Mouse (Mus musculus) forebrain, embryonic 13.5 days (tissue): Measurements from ENCODE around the gene Magoh. TPM values are rescaled to one million over a fixed set of nuclear protein-coding genes. Genes with fewer than 3 reads are reported as not detected.

Experiments used
- ATAC-seq: fragments of 200-750 bp; cut with Nextera tagmentation; 2 replicates; pipeline ENCODE4 v1.8.0; 2017
- H3K27ac ChIP-seq: fragments of 300-500 bp; sonication (generic); 2 replicates; pipeline ENCODE4 v1.5.1; 2015; ENCODE audit warnings: inconsistent platforms, mild to moderate bottlenecking, moderate library complexity
- H3K27me3 ChIP-seq: fragments of 300-500 bp; sonication (generic); 2 replicates; pipeline ENCODE4 v1.6.1; 2015; ENCODE audit warnings: mild to moderate bottlenecking, inconsistent platforms
- H3K36me3 ChIP-seq: fragments of 300-500 bp; sonication (generic); 2 replicates; pipeline ENCODE4 v1.6.1; 2015; ENCODE audit warnings: mild to moderate bottlenecking, inconsistent platforms; ENCODE audit not compliant: poor library complexity, severe bottlenecking
- H3K4me1 ChIP-seq: fragments of 300-500 bp; sonication (generic); 2 replicates; pipeline ENCODE4 v1.6.1; 2015; ENCODE audit warnings: inconsistent platforms
- H3K4me2 ChIP-seq: fragments of 300-500 bp; sonication (generic); 2 replicates; pipeline ENCODE4 v1.6.1; 2015; ENCODE audit warnings: inconsistent platforms, mild to moderate bottlenecking, moderate library complexity
- H3K4me3 ChIP-seq: fragments of 300-500 bp; sonication (generic); 2 replicates; pipeline ENCODE4 v1.5.1; 2015; ENCODE audit warnings: mild to moderate bottlenecking, inconsistent platforms
- H3K9ac ChIP-seq: fragments of 300-500 bp; sonication (generic); 2 replicates; pipeline ENCODE4 v1.6.1; 2015; ENCODE audit warnings: mild to moderate bottlenecking, inconsistent platforms
- H3K9me3 ChIP-seq: fragments of 300-500 bp; sonication (generic); replicated peaks from 2 replicates; pipeline ENCODE4 v1.6.1; 2016; ENCODE audit warnings: inconsistent platforms
- WGBS: fragments of 180-500 bp; shearing (Covaris S2); methylation state at CpG from one replicate; pipeline ENCODE4 v1.1.7; 2015; 5-methylcytosine and 5-hydroxymethylcytosine counted together
- polyA plus RNA-seq: library from polyadenylated mRNA; unstranded; fragments of >200 nt; fragmentation: Nextera tagmentation; extraction: Ambion mirVana; gene quantifications from 2 replicates; pipeline ENCODE4 v1.2.1, GENCODE M21; 2015

The Magoh gene
- polyA plus RNA-seq, 1 experiment from 2014 or later: 224 TPM

DNA sequence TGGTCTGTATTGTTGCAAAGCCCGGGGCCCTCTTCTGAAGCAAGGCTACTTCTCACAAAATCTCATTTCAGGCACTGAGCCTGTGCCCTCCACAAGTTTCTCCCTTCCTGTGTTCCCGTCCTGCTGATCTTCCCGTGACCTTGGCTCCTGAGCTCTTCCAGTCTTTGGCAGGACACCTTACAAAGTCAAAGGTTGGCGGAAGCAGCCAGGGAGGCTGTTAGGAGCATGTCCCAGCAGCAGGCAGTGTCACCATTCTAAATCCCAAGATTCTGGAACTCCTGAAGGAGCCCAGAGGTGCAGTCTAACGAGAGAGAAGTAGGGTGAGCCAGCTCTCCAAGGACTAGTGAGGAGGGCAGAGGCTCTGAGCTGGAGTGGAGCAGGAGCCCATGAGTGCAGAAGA lies 31.0 kb upstream of the Magoh start:
- Histone ChIP-seq H3K27ac (no peak overlapping the region), H3K36me3 (peaks cover 88% of the 10 kb centered on the region), H3K27me3 (peaks cover 13% of the 10 kb centered on the region), H3K4me1 (peaks cover 29% of the 10 kb centered on the region), H3K9ac (no peak overlapping the region), H3K4me3 (no peak overlapping the region), H3K4me2 (no peak overlapping the region), H3K9me3 (no peaks in the 10 kb centered on the region)
- WGBS: 84% methylated on average over 5 of the region's 5 CpGs
- ATAC-seq: no peak

DNA sequence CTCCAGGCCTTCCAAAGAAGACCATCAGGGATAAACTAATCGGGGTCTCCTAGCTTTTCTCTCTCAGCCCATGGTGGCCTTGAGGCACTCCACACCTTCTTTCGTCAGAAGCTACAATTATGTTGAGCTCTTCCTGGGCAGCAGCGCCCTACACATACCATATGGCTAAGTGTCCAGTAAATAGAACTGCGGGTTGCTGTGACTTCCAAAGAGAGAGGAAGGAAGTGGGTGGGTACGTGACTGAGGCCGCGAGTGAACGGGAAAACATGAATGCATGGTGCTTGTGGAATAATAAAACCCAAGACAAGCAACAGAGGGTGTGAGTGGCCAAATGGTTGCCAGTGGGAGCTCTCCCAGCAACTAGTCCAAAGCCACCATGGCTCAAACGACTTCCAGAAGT lies 29.9 kb upstream of the Magoh start:
- Histone ChIP-seq H3K4me1 (peaks cover 21% of the 10 kb centered on the region), H3K27me3 (peaks cover 13% of the 10 kb centered on the region), H3K36me3 (peaks cover 93% of the 10 kb centered on the region), H3K27ac (no peak overlapping the region), H3K9ac (no peak overlapping the region), H3K9me3 (no peaks in the 10 kb centered on the region), H3K4me2 (no peak overlapping the region), H3K4me3 (no peak overlapping the region)
- WGBS: 90% methylated on average over 9 of the region's 9 CpGs
- no peak for ATAC-seq

DNA sequence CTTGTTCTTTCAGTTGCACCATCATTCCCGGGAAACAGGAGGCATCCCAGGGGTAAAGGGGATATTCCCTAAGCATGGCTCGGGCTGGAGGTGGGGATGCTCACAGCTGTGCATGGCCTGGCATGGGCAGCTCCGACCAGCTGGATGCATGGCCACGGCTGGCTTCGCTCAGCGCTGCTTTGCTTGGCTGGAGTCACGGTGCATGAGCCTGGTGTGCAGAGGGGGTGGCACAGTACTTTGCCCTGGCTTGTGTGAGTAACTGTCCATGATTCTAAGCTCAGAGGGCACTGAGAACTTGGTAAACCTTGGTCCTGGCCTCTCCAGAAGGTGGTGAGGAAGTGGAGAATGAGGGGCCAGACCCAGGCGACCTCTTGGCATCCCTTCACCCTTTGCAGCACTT lies 29.5 kb upstream of the Magoh start:
- H3K4me3 ChIP-seq: no peak overlapping the region
- ATAC-seq: no peak

DNA sequence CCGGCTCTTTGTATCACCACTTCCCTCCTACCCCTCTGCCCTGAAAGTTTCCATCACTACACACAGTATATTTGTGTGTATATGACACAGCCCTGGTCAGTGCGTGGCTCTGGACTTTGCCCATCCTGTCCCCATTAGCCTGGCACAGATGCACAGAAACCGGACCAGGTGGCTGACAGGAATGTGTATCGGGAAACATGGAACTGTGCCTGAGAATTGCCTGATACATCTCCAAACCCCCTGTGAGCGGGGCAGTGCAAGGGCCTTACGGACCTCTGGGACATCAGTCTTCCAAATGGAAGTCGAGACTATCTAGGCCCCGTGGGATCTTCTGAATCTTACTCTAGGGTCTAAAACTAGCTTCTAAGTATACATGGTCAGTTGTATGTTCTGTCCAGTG lies 26.2 kb upstream of the Magoh start:
- H3K9me3 ChIP-seq: no peaks in the 10 kb centered on the region
- 96% methylated on average over 8 of the region's 8 CpGs for WGBS
- H3K27ac ChIP-seq: no peak overlapping the region
- no peak overlapping the region for H3K9ac ChIP-seq
- ATAC-seq: no peak
- no peak overlapping the region for H3K4me3 ChIP-seq
- H3K4me2 ChIP-seq: no peak overlapping the region
- H3K27me3 ChIP-seq: no peaks in the 10 kb centered on the region
- peaks cover 99% of the 10 kb centered on the region for H3K36me3 ChIP-seq
- no peaks in the 10 kb centered on the region for H3K4me1 ChIP-seq

More for the DNA sequence above, 29.5 kb upstream of the Magoh start:
- no peak overlapping the region for H3K9ac ChIP-seq
- H3K27me3 ChIP-seq: peaks cover 13% of the 10 kb centered on the region
- H3K9me3 ChIP-seq: no peaks in the 10 kb centered on the region
- H3K4me1 ChIP-seq: peaks cover 17% of the 10 kb centered on the region
- H3K4me2 ChIP-seq: no peak overlapping the region
- WGBS: 86% methylated on average over 8 of the region's 8 CpGs
- peaks cover 98% of the 10 kb centered on the region for H3K36me3 ChIP-seq
- H3K27ac ChIP-seq: no peak overlapping the region

- no peak overlapping the region for H3K4me2 ChIP-seq
- H3K27ac ChIP-seq: no peak overlapping the region
- 92% methylated on average over 7 of the region's 7 CpGs for WGBS
- no peaks in the 10 kb centered on the region for H3K27me3 ChIP-seq
- H3K9ac ChIP-seq: no peak overlapping the region
- peaks cover 99% of the 10 kb centered on the region for H3K36me3 ChIP-seq
- H3K4me3 ChIP-seq: no peak overlapping the region
- no peaks in the 10 kb centered on the region for H3K9me3 ChIP-seq
- no peaks in the 10 kb centered on the region for H3K4me1 ChIP-seq
- no peak for ATAC-seq
These were observed 25.7 kb upstream of the Magoh start for GRCm38 (mm10) chr4:107853836-107854235.

DNA sequence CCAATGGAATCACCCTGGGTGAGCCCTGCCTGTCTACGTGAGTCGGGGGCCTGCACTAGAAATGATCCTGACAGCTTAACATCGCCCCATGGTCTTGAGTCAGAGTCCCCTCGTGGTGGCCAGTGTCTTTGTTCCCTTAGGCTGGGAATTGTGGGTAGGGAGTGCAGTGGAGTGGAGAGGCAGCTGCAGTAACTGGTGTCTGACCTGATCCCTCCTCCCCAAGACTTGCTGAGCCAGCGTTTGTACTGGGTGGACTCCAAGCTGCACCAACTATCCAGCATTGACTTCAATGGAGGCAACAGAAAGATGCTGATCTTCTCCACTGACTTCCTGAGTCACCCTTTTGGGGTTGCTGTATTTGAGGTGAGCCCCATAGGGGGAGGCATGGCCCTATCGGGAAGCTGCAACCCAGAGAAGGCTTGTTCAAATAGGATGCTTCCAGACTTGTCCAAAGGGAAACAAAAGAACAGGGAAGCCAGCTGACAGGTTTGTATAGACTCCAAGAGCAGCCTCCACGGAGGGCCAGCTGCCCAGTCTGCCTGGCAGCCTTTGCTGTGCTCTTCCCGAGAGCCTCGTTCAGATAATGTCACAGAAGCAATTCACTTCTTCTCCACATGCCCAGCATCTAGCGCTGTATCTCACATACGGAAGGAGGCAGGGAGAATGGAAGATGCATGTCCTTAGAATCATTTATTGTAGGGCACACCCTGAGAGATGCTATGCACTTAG lies 22.4 kb upstream of the Magoh start:
- H3K4me3 ChIP-seq: no peak overlapping the region
- H3K27ac ChIP-seq: peak overlapping the region; percentile 32; the same call in 1 of the 2 replicates
- no peaks in the 10 kb centered on the region for H3K4me1 ChIP-seq
- no peak overlapping the region for H3K4me2 ChIP-seq
- WGBS: 78% methylated on average over 11 of the region's 11 CpGs
- no peak for ATAC-seq
- no peak overlapping the region for H3K9ac ChIP-seq
- H3K27me3 ChIP-seq: no peaks in the 10 kb centered on the region
- H3K9me3 ChIP-seq: no peaks in the 10 kb centered on the region
- peaks cover 99% of the 10 kb centered on the region for H3K36me3 ChIP-seq

DNA sequence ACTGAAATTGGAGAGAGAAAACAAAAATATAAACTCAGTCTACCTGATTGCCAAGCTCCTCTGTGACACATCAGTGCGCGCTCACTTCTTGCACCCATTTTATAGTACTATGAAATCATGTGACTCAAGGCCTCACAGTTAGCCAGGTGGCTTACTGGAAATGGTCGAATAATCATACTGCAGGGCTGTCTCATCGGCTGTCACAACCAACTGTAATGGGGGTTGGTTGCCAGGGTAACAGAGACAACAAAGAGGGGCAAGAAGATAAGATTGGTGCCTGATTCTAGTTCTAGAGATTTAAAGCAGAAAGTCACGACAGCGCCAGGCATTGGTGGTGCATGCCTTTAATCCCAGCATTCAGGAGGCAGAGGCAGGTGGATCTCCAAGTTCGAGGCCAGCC lies 20.6 kb upstream of the Magoh start:
- no peak overlapping the region for H3K4me2 ChIP-seq
- H3K27me3 ChIP-seq: no peaks in the 10 kb centered on the region
- WGBS: 89% methylated on average over 7 of the region's 7 CpGs
- H3K9me3 ChIP-seq: no peaks in the 10 kb centered on the region
- H3K4me1 ChIP-seq: no peaks in the 10 kb centered on the region
- no peak overlapping the region for H3K9ac ChIP-seq
- peaks cover 94% of the 10 kb centered on the region for H3K36me3 ChIP-seq
- H3K27ac ChIP-seq: no peak overlapping the region
- no peak for ATAC-seq
- H3K4me3 ChIP-seq: no peak overlapping the region

DNA sequence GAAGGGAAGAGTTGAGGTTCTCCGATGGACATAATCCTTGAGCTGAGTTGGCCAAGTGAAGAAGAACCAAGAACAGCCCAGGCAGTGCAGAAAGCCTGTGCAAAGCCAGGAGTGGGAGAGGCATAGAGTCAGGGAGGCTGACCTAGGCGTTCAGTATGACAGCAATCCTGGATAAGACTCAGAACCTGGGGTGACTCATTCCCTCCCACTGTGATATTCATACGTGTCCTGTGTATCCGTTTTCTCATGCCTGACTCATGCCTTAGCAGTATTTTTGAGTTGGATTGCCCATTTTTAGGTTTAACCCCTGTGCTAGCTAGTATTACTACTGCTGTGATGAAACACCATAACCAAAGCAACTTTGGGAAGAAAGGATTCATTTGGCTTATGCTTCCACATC lies 14.7 kb upstream of the Magoh start:
- Histone ChIP-seq H3K27me3 (no peaks in the 10 kb centered on the region), H3K9ac (no peak overlapping the region), H3K4me1 (no peaks in the 10 kb centered on the region), H3K4me3 (no peak overlapping the region), H3K27ac (no peak overlapping the region), H3K4me2 (no peak overlapping the region), H3K36me3 (peaks cover 80% of the 10 kb centered on the region), H3K9me3 (no peaks in the 10 kb centered on the region)
- 94% methylated on average over 4 of the region's 4 CpGs for WGBS
- ATAC-seq: no peak

- Histone ChIP-seq H3K9ac (no peak overlapping the region), H3K4me1 (peaks cover 18% of the 10 kb centered on the region), H3K4me2 (no peak overlapping the region), H3K27me3 (no peaks in the 10 kb centered on the region), H3K4me3 (no peak overlapping the region), H3K36me3 (peaks cover 50% of the 10 kb centered on the region), H3K9me3 (no peaks in the 10 kb centered on the region), H3K27ac (no peak overlapping the region)
- 100% methylated on average over 1 of the region's 1 CpGs for WGBS
- ATAC-seq: no peak
These were observed 2.1 kb downstream of the Magoh start for GRCm38 (mm10) chr4:107881631-107882030.

- H3K36me3 ChIP-seq: peaks cover 55% of the 10 kb centered on the region
These were observed 6.8 kb downstream of the Magoh start for GRCm38 (mm10) chr4:107886371-107886770.

DNA sequence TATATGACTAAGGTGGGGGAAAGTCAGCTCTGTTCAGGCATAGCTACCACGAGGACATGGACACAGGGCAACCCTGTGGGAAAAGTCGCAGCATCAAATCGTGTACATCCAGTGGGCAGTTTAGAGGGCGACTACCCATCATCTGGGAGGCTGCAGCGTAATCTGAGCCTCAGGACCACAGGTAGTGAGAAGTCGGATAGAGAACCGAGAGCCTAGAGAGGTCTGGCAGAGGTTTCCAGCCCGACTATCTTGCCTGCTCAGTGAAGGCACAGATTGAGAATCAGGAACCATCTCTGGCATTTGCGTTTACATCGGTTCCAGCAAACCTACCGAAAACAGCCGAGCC lies 9.8 kb downstream of the Magoh start:
- Histone ChIP-seq H3K27me3 (no peaks in the 10 kb centered on the region), H3K4me1 (peaks cover 15% of the 10 kb centered on the region), H3K36me3 (peaks cover 54% of the 10 kb centered on the region), H3K4me3 (peak overlapping the region; percentile 55), H3K4me2 (peak overlapping the region; percentile 86), H3K9ac (peak overlapping the region; percentile 76), H3K27ac (peak overlapping the region; percentile 91), H3K9me3 (no peaks in the 10 kb centered on the region)
- ATAC-seq: peak; percentile 52
- 1% methylated on average over 12 of the region's 12 CpGs for WGBS

More at GRCm38 (mm10) chr4:107886371-107886770, 6.8 kb downstream of the Magoh start:
- H3K4me2 ChIP-seq: no peak overlapping the region
- 79% methylated on average over 7 of the region's 7 CpGs for WGBS
- H3K4me3 ChIP-seq: no peak overlapping the region
- H3K9me3 ChIP-seq: no peaks in the 10 kb centered on the region
- no peaks in the 10 kb centered on the region for H3K27me3 ChIP-seq
- H3K9ac ChIP-seq: no peak overlapping the region
- H3K4me1 ChIP-seq: peaks cover 15% of the 10 kb centered on the region
- no peak overlapping the region for H3K27ac ChIP-seq
- no peak for ATAC-seq

DNA sequence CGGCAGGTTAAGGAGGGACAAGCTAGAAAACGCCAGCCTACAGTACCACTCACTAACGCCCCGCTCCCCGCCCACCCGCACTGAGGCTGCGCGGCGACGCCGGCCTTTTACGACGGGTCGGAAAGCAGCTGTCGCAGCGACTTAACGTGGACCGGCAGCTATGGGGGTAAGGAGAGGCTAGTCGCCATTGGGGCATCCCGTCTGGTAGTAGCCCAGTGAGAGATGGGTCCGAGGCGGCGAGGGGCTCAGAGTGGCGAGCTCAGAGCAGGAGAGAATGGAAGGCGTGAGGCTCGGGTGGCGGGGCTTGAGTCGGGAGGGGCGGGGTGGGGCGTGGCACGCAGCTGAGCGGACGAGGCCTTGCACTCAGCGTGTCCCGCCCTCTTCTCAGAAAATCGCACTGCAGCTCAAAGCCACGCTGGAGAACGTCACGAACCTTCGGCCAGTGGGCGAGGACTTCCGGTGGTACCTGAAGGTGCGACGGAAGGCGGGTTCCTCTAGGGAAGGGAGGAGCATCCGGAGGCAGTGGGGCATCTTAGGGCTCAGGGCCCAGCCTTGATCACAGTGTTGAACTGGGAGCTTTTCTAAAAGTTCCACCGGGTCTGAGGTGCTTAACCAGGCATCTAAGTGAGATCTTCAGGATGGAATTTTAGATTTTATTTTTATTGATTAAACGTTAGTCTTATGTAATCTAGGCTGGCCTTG lies 10.3 kb downstream of the Magoh start, which contains the start of gene 0610037L13Rik:
Gene 0610037L13Rik (plus strand): TSS at position 83 of the 702 bp plus-strand sequence.
- ATAC-seq: peak; percentile 96
- Histone ChIP-seq H3K9me3 (no peaks in the 10 kb centered on the region), H3K9ac (peak within 1 kb of the TSS; percentile 76), H3K4me2 (peak within 1 kb of the TSS; percentile 86), H3K36me3 (peaks cover 54% of the 10 kb centered on the region), H3K4me1 (peaks cover 15% of the 10 kb centered on the region), H3K27ac (peak within 1 kb of the TSS; percentile 91), H3K4me3 (peak within 1 kb of the TSS; percentile 55), H3K27me3 (no peaks in the 10 kb centered on the region)
- under 1% methylated on average over 46 of the region's 48 CpGs for WGBS
